Mouse (Mus musculus) cerebellum, adult 2 months (tissue): Measurements from ENCODE around the gene Sgms1.

ENCODE experiments used
- CTCF ChIP-seq: fragments of 200-500 bp; IDR thresholded peaks from 2 replicates; pipeline ENCODE4 v1.5.1; 2011; ENCODE audit warnings: low read depth, mild to moderate bottlenecking, control low read depth, low read length, moderate library complexity, borderline replicate concordance; ENCODE audit not compliant: insufficient read depth
- POLR2A ChIP-seq: fragments of 200-500 bp; IDR thresholded peaks from 2 replicates; pipeline ENCODE4 v1.6.1; 2011; ENCODE audit warnings: low read length, control low read depth, borderline replicate concordance; ENCODE audit not compliant: insufficient read depth

DNA sequence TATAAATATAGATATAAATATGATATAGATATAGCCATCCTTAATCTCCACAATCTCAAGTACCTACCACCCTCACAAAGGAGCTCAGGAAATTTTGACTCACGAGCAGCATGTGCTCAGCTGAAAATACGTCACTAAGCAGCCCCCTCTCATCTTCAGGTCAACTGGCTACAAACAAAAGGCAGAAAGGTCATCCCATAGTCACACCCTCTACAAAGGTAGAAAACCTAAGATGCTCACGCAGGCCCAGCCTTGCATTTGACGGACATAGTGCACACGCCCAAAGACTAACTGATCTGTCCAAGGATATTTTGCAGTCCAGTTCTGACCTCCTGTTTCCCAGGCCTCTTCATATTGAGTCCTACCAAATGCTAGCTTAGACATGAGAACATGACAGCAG, 159.2 kb downstream of the Sgms1 start:
- TF ChIP-seq POLR2A (no peak), CTCF (no peak)
